Mouse (Mus musculus) intestine, postnatal 0 days (tissue): Measurements from ENCODE around the gene Gramd2. TPM values are rescaled to one million over a fixed set of nuclear protein-coding genes. Genes with fewer than 3 reads are reported as not detected.

ENCODE experiments used
- ATAC-seq: fragments of 200-750 bp; cut with Nextera tagmentation; 2 replicates; pipeline ENCODE4 v1.8.0; 2017; ENCODE audit warnings: mild to moderate bottlenecking, moderate TSS enrichment, moderate library complexity
- H3K27ac ChIP-seq: fragments of 300-500 bp; sonication (generic); 2 replicates; pipeline ENCODE4 v1.5.1; 2014; ENCODE audit warnings: mild to moderate bottlenecking, low read depth, low read length, moderate library complexity
- H3K27me3 ChIP-seq: fragments of 300-500 bp; sonication (generic); replicated peaks from 2 replicates; pipeline ENCODE4 v1.6.1; 2014; ENCODE audit warnings: low read length, mixed read lengths; ENCODE audit not compliant: control insufficient read depth, insufficient read depth
- H3K36me3 ChIP-seq: fragments of 300-500 bp; sonication (generic); 2 replicates; pipeline ENCODE4 v1.6.1; 2014; ENCODE audit warnings: mild to moderate bottlenecking, moderate library complexity; ENCODE audit not compliant: control insufficient read depth, insufficient read depth
- H3K4me1 ChIP-seq: fragments of 300-500 bp; sonication (generic); replicated peaks from 2 replicates; pipeline ENCODE4 v1.6.1; 2014; ENCODE audit warnings: antibody characterized with exemption, low read length, mixed read lengths; ENCODE audit not compliant: control insufficient read depth, insufficient read depth
- H3K4me2 ChIP-seq: fragments of 300-500 bp; sonication (generic); replicated peaks from 2 replicates; pipeline ENCODE4 v1.6.1; 2014; ENCODE audit warnings: low read depth, mild to moderate bottlenecking, moderate library complexity
- H3K4me3 ChIP-seq: fragments of 300-500 bp; sonication (generic); 2 replicates; pipeline ENCODE4 v1.5.1; 2014; ENCODE audit warnings: low read depth, low read length
- H3K9ac ChIP-seq: fragments of 300-500 bp; sonication (generic); 2 replicates; pipeline ENCODE4 v1.6.1; 2014; ENCODE audit warnings: mild to moderate bottlenecking, low read depth, low read length
- H3K9me3 ChIP-seq: fragments of 300-500 bp; sonication (generic); 2 replicates; pipeline ENCODE4 v1.6.1; 2016; ENCODE audit warnings: mixed run types; ENCODE audit not compliant: control insufficient read depth
- CTCF ChIP-seq: sonication (generic); IDR thresholded peaks from 2 replicates; pipeline ENCODE4 v1.5.1; 2016; ENCODE audit warnings: low read depth, mild to moderate bottlenecking, control low read depth, antibody characterized with exemption, moderate library complexity
- WGBS: fragments of 180-500 bp; shearing (Covaris S2); extraction: QIAGEN DNeasy Blood & Tissue Kit; methylation state at CpG from one replicate; pipeline ENCODE4 v1.1.7; 2014; 5-methylcytosine and 5-hydroxymethylcytosine counted together
- polyA plus RNA-seq: library from polyadenylated mRNA; unstranded; fragments of >200 nt; fragmentation: Nextera tagmentation; extraction: Ambion mirVana; gene quantifications from 2 replicates; pipeline ENCODE4 v1.2.1, GENCODE M21; 2015

The Gramd2 gene
- polyA plus RNA-seq, 1 experiment from 2014 or later, result 0.37 TPM

DNA sequence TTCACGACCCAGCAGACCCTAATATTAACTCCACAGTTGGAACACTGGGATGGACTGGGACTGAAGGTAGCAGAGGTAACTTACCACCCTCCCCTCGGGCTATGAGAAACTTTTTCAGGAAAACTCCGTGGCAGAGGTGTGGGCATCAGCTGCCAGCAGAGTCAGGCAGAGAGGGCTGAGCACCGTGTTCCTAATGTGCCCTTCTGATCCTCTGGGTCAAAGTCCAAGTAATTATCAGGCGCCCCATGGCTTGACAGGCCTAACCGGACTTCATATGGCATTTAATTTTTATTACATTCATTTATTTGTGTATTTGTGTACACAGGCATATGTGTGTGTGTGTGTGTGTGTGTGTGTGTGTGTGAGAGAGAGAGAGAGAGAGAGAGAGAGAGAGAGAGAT, 23.2 kb downstream of the Gramd2 start:
- peak; percentile 62 for ATAC-seq
- Histone ChIP-seq H3K27me3 (no peaks in the 10 kb centered on the region), H3K4me3 (no peak overlapping the region), H3K27ac (no peak overlapping the region), H3K9me3 (no peaks in the 10 kb centered on the region), H3K36me3 (no peaks in the 10 kb centered on the region), H3K4me1 (no peaks in the 10 kb centered on the region), H3K4me2 (no peak overlapping the region), H3K9ac (no peak overlapping the region)
- 35% methylated on average over 6 of the region's 6 CpGs for WGBS
- no peak for TF ChIP-seq CTCF

GRCm38 (mm10) chr9:59706850-59707825, 27.2 kb downstream of the Gramd2 start:
- Histone ChIP-seq H3K4me1 (no peaks in the 10 kb centered on the region), H3K27ac (no peak overlapping the region), H3K4me2 (no peak overlapping the region), H3K9me3 (no peaks in the 10 kb centered on the region), H3K4me3 (no peak overlapping the region), H3K27me3 (no peaks in the 10 kb centered on the region), H3K36me3 (no peaks in the 10 kb centered on the region), H3K9ac (no peak overlapping the region)
- ATAC-seq, result 0 out of 2 replicates have a peak, but pooled peaks have one; percentile 46
- 26% methylated on average over 10 of the region's 10 CpGs for WGBS
- no peak for TF ChIP-seq CTCF

GRCm38 (mm10) chr9:59709225-59709624, 29.3 kb downstream of the Gramd2 start:
- no peaks in the 10 kb centered on the region for H3K4me1 ChIP-seq
- H3K36me3 ChIP-seq, result no peaks in the 10 kb centered on the region
- H3K27me3 ChIP-seq, result no peaks in the 10 kb centered on the region
- H3K27ac ChIP-seq, result no peak overlapping the region
- H3K4me2 ChIP-seq, result no peak overlapping the region
- WGBS, result 85% methylated on average over 3 of the region's 3 CpGs
- ATAC-seq, result no peak
- H3K9ac ChIP-seq, result no peak overlapping the region
- H3K4me3 ChIP-seq, result no peak overlapping the region
- H3K9me3 ChIP-seq, result no peaks in the 10 kb centered on the region
- no peak for TF ChIP-seq CTCF

GRCm38 (mm10) chr9:59716275-59716898, 36.4 kb downstream of the Gramd2 start:
- Histone ChIP-seq H3K4me1 (0 out of 2 replicates have a peak, but pooled peaks cover 8% of the 10 kb centered on the region), H3K27me3 (no peaks in the 10 kb centered on the region), H3K4me3 (no peak overlapping the region), H3K4me2 (no peak overlapping the region), H3K9ac (no peak overlapping the region), H3K9me3 (no peaks in the 10 kb centered on the region), H3K36me3 (no peaks in the 10 kb centered on the region), H3K27ac (no peak overlapping the region)
- TF ChIP-seq CTCF, result no peak
- 31% methylated on average over 7 of the region's 7 CpGs for WGBS
- peak; percentile 82 for ATAC-seq

GRCm38 (mm10) chr9:59718237-59718636, 38.3 kb downstream of the Gramd2 start:
- H3K9ac ChIP-seq, result no peak overlapping the region
- H3K4me2 ChIP-seq, result no peak overlapping the region
- WGBS, result 95% methylated on average over 4 of the region's 4 CpGs
- no peaks in the 10 kb centered on the region for H3K27me3 ChIP-seq
- H3K4me3 ChIP-seq, result no peak overlapping the region
- H3K36me3 ChIP-seq, result no peaks in the 10 kb centered on the region
- TF ChIP-seq CTCF, result no peak
- peaks cover 8% of the 10 kb centered on the region; the same call in 1 of the 2 replicates for H3K4me1 ChIP-seq
- H3K9me3 ChIP-seq, result no peaks in the 10 kb centered on the region
- no peak overlapping the region for H3K27ac ChIP-seq
- no peak for ATAC-seq

DNA sequence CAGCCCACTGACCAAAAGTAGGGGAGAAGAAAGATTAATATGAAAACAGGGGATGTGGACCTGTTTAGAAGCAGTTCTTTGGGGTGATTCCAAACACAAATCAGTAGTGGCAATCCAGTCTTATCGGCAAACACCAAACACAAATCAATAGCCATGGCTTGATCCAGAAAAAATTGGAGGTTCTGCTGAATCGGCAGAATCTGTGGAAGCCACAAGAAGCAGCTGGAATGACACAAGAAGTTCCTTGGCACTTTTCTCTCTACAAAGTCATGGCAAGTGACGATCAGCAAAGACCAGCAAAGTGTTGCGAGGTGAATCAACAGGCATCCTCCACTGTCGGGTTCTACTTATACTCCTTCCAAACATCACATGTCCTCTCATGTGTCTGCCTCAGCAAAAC, 41.2 kb downstream of the Gramd2 start:
- H3K36me3 ChIP-seq, result no peaks in the 10 kb centered on the region
- 82% methylated on average over 5 of the region's 5 CpGs for WGBS
- ATAC-seq, result no peak
- H3K4me2 ChIP-seq, result no peak overlapping the region
- H3K4me1 ChIP-seq, result peaks cover 8% of the 10 kb centered on the region; the same call in 1 of the 2 replicates
- H3K9me3 ChIP-seq, result no peaks in the 10 kb centered on the region
- H3K27me3 ChIP-seq, result no peaks in the 10 kb centered on the region
- H3K27ac ChIP-seq, result no peak overlapping the region
- TF ChIP-seq CTCF, result no peak
- no peak overlapping the region for H3K9ac ChIP-seq
- H3K4me3 ChIP-seq, result no peak overlapping the region
